Mouse (Mus musculus) urinary bladder, postnatal 14 days (tissue): ENCODE measurements around the gene Krtap12-1.
"Not testable (repeated sequence)": the region's sequence is repeated elsewhere in the genome, so short reads cannot be mapped to it uniquely, and the experiment has no call there.

Experiments used
- DNase-seq: peaks from one replicate; pipeline ENCODE4 v3.0.0; 2021; ENCODE audit warnings: low spot score

Gene Krtap12-1

DNA sequence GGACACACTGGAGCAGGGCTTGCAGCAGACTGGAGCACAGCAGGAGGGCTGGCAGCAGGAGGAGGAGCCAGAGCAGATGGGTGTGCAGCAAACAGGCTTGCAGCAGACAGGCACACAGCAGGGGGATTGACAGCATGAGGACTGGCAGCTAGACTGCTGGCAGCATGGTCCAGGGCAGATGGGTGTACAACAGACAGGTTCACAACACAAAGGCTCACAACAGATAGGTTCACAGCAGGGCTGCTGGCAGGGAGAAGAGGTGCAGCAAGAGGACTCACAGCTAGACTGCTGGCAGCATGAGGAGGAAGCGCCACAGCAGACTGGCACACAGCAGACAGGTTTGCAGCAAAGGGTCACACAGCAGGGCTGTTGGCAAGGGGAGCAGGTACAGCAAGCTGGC, 30.3 kb downstream of the Krtap12-1 start:
- not testable (repeated sequence) for DNase-seq

- not testable (repeated sequence) for DNase-seq
Observed at GRCm38 (mm10) chr10:77751254-77751653, 30.9 kb downstream of the Krtap12-1 start, which contains the start of gene Gm9736. Gm9736 (minus strand) TSS chr10:77751354.

GRCm38 (mm10) chr10:77752312-77752711, 31.9 kb downstream of the Krtap12-1 start:
- not testable (repeated sequence) for DNase-seq

GRCm38 (mm10) chr10:77753448-77753847, 33.0 kb downstream of the Krtap12-1 start:
- DNase-seq, result no peak

- not testable (repeated sequence) for DNase-seq
Observed at GRCm38 (mm10) chr10:77759582-77759981, 39.2 kb downstream of the Krtap12-1 start, which contains the start of gene Gm3233. Gm3233 (minus strand) TSS chr10:77759682.

- DNase-seq, result no peak
Observed at GRCm38 (mm10) chr10:77769727-77770126, 49.3 kb downstream of the Krtap12-1 start.
